Mouse (Mus musculus): ENCODE results near the gene Mn1.

Gene Mn1

GRCm38 (mm10) chr5:111410665-111411064 is 6.5 kb upstream of the Mn1 start:
- DNase-seq = no peak

DNA sequence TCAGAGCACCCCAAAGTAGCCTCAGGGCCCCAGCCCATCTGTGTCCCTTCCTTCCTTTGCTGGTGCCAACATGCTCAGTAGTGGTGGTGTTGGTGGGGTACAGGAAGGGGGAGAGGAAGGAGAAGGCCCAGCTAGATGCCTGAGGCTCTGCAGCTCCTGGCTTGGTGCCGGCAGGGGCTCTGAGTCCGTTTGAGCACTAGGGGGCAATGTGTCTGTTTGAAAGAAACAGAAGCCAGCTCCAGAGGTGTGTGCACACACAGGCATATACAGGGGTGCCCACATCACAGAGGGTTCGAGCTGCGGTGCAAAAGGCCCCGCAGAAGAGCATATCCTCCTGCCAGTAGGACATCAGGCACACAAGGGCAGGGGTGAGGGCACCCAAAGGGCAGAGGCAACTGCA is 3.0 kb upstream of the Mn1 start:
- DNase-seq = peak; percentile 89

- DNase-seq = peak; percentile 16
Observed at GRCm38 (mm10) chr5:111414770-111415249, 2.4 kb upstream of the Mn1 start.

DNA sequence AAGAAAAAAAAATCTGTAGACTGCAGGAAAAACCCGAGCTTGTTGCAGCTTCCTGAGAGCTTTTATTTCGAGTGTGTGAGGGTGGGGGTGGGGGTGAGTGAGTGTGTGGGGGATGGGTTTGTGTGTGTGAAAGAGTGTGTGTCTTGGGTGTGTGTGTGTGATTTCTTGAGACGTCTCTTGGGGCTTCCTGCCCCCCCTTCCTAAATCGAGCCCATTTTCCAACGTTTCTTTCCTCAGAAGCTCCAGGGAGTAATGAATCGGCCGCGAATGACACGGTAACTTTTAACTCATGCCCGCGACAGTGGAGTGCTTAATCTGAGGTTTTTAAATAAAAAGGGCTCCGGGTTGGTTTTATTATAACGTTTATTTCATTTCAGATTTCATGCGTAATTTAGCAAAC is 1.6 kb upstream of the Mn1 start:
- DNase-seq = peak; percentile 27

- DNase-seq = peak; percentile 48
Observed at GRCm38 (mm10) chr5:111416048-111416447, 1.1 kb upstream of the Mn1 start.

DNA sequence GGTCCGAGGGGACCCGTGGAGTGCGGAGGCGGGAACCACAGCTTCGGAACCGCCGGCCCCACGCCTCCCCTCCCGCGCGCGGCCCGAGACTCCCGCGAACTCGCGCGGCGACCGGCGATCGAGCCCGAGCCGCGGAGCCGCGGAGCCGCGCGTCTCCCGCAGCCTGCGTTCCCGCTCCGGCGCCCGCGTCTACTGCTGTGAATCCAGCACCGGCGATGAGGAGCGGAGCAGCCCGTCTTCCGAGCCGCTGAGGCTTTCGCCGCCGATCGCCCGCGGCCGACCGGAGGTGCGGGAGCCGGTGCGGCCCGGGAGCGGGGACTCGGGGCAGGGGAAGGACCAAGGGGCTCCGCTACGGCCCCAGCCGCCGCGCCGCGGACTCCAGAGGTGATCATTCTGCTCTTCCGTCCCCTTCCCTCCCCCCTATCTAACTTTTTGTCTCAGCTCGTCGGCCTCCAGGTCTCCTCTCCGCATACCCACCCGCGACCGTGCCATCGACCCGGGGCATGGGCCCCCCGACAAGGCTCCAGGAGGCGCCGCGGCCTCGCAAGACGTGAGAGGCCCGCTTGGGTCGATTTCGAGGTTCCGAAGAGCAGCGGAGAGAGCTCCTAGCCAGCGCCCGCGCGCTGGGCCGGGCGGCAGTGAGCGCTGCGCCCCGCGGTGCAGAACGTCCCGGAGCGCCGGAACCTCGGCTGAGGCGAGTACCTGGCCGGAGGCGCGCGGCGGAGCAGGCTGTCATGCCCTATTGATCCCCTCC is 393 bp downstream of the Mn1 start:
- DNase-seq = peak; percentile 42

GRCm38 (mm10) chr5:111418202-111419120 is 1.3 kb downstream of the Mn1 start:
- DNase-seq = peak; percentile 73

DNA sequence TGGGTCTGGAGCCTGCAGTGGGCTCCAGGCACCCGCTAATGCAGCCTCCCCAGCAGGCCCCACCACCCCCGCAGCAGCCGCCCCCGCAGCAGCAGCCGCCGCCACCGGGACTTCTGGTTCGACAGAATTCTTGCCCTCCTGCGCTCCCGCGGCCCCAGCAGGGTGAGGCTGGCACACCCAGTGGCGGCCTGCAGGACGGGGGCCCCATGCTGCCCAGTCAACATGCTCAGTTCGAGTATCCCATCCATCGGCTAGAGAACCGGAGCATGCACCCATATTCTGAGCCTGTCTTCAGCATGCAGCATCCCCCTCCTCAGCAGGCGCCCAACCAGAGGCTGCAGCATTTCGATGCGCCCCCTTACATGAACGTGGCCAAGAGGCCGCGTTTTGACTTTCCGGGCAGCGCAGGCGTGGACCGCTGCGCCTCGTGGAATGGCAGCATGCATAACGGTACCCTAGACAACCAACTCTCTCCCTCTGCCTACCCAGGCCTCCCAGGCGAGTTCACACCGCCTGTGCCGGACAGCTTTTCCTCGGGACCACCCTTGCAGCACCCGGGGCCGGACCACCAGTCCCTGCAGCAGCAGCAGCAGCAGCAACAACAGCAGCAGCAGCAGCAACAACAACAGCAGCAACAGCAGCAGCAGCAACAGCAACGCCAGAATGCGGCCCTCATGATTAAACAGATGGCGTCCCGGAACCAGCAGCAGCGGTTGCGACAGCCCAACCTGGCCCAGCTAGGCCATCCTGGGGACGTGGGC is 2.1 kb downstream of the Mn1 start:
- peak; percentile 49 for DNase-seq

DNA sequence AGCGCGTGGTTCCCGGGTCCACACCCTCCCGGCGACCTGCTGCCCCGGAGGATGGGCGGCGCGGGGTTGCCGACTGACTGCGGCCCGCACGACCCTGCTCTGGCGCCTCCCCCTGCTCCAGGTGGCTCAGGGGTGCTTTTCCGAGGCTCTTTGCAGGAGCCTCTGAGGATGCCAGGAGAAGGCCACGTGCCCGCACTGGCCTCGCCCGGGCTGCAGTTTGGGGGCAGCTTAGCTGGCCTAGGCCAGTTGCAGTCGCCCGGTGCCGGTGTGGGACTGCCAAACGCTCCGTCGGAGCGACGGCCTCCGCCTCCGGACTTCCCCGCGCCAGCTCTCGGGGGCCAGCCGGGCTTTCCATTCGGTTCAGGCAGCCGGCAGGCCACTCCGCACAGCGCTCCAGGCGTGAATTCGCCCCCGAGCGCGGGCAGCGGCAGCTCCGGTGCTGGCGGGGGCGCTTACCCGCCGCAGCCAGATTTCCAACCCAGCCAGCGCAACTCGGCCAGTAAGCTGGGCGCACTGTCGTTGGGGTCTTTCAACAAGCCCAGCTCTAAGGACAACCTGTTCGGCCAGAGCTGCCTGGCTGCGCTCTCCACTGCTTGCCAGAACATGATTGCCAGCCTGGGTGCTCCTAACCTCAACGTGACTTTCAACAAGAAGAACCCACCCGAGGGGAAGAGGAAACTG is 3.0 kb downstream of the Mn1 start:
- DNase-seq = peak; percentile 50

GRCm38 (mm10) chr5:111420896-111421295 is 3.7 kb downstream of the Mn1 start:
- DNase-seq = peak; percentile 20

- DNase-seq = peak; percentile 12
Observed at GRCm38 (mm10) chr5:111421424-111421823, 4.3 kb downstream of the Mn1 start.

DNA sequence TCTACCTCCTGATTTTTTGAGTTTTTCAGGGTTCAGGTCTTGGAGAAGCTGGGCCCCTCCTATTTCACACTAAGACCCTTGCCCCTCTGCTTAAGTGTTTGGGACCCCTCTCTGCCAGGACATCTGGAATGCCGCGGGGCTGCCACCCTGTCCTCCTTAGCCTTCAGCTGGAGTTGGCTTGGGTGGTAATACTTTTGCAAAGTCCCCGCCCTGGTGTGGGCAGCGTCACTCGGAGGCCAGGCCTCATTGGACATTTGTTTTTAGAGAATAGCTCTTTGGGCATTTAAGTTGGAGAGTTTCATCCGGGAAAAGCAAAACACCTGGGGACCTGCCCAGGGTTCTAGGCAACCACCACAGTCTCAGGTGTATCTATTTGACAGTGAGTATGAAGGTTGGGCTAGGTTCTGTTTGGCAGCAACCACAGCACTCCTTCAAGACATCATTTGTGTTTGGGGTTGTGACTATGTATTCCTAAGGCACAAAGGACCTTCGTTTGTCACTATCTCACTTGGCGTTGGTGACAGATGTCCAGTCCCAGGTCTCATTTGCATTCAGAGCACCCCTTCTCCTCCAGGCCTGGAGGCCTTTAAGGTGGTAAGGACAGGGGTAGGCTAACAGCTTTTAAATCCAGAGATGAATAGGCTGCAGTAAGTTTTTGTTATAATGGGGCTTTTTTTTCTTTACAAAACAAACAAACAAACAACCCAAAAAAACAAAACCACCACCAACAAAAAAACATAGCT is 5.1 kb downstream of the Mn1 start:
- peak; percentile 24 for DNase-seq

- peak; percentile 28 for DNase-seq
Observed at GRCm38 (mm10) chr5:111423011-111423410, 5.8 kb downstream of the Mn1 start.

- DNase-seq = no peak
Observed at GRCm38 (mm10) chr5:111423616-111424015, 6.5 kb downstream of the Mn1 start.

DNA sequence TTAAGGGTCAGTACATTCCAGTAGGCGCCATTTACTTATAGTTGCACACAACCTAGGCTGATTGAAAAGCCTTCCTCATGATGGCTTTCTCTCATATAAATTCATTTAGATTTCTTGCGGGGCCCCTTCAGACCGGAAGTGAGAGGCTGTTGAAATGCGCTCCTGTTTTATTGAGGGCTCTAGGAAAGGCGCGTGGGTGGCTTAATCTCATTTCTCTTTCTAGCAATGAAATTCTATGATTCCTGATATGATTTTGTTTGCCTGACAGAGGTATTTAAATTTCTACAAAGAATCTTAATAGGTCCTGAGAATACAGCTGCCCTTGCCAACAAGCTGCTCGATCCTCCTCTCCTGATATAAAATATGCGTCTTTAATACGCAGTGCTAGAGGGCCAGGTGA is 8.7 kb downstream of the Mn1 start:
- DNase-seq = no peak

- no peak for DNase-seq
Observed at GRCm38 (mm10) chr5:111426249-111426648, 9.1 kb downstream of the Mn1 start.

GRCm38 (mm10) chr5:111428882-111429281 is 11.7 kb downstream of the Mn1 start:
- DNase-seq = no peak

DNA sequence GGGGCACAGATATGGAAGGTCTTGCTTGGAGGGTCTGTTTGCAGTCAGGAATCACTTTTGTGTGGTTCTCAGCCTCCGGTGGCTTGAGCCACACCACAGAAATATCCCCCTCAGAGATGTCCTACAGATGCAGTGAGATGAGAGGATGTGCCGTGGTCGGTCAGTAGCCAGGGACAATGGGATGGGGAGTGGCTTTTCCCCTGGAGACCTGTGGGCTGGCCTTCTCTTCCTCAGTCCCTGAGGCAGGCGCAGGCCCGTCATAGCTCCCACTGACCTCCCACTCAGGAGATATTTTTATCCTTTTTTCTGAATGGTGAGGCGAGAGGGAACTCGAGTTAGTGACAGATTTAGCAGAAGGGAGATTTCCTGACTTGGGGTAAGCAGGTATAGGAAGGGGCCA is 12.6 kb downstream of the Mn1 start:
- no peak for DNase-seq

DNA sequence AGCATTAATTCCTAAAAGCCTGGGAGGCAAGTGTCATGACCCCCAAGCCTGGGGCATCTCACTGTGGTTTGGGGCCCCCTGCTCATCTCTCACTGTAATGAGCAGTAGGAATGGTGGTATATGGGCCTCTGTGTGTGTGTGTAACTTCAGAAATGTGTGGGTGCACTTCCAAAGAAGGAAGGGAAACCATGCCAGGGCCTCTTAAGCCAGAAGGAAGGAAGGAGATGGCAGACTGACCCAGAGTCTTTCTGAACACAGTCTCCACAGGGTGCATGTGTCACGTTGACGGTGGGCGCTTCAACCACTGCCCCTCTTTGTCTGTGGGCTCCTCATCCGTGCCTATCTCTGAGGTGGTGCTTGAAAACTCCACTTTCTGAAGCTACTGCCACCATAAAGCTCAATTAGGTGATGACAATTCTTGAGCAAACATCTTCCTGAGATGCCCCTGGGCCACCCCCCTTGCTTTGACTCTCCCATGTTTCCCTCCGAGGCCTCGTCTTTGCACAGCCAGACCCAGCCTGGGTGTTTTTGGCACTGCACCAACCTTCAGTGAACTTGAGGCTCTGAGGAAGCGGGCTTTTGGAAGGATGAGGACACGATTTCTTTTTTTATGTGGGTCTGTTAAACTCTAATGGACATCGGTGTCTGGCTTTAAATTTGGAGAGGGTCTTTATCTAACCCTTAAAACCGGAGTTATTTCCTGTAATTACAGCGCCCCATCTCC is 14.0 kb downstream of the Mn1 start:
- no peak for DNase-seq

GRCm38 (mm10) chr5:111432842-111433241 is 15.7 kb downstream of the Mn1 start:
- no peak for DNase-seq

- DNase-seq = peak; percentile 67
Observed at GRCm38 (mm10) chr5:111434342-111434842, 17.2 kb downstream of the Mn1 start.

Data from retina, postnatal 1 day (tissue).